Mouse (Mus musculus): ENCODE measurements at regions not wholly inside any gene's neighbourhood (a gene's known extent, or its start where the extent isn't known, plus 50 kb on each side); places are given as distances from the start of the nearest gene placed in this dataset.

DNA sequence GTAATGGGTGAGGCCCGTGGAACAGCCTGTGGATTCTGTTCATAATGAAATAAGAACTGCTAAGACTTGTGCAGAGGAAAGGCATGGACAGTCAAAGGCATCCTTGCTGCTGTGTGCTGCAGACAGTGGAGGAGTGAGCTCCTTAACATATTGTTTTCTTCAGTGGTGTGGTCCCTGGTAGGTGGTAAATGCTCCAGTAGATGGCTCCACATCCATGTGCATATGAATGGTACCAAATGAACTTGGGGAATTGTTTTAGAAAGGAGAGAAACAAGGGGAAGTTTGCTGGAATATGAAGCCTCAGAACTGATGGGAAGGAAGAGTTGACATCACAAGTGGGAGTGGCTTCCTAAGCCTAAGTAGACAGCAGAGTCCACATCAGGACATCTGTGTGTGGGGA is 108.1 kb upstream of the Nmur2 start:
- Histone ChIP-seq H3K4me3 (ENCODE audit: low read length) (no peak overlapping the region), H3K9me3 (ENCODE audit: low read length) (no peaks in the 10 kb centered on the region), H3K4me2 (replicated peaks; ENCODE audit: low read depth, low read length) (no peak overlapping the region), H3K36me3 (ENCODE audit: insufficient read depth, low read length) (no peaks in the 10 kb centered on the region), H3K27me3 (ENCODE audit: insufficient read depth, low read length) (no peaks in the 10 kb centered on the region), H3K4me1 (ENCODE audit: insufficient read depth, low read length) (no peaks in the 10 kb centered on the region), H3K9ac (replicated peaks; ENCODE audit: low read length) (no peak overlapping the region), H3K27ac (ENCODE audit: low read length) (no peak overlapping the region)
- no peak for ATAC-seq (ENCODE audit: low FRiP score, low TSS enrichment)
- WGBS: 75% methylated on average over 1 of the region's 1 CpGs

GRCm38 (mm10) chr11:56146708-56147107 is 105.9 kb upstream of the Nmur2 start:
- H3K9me3 ChIP-seq (ENCODE audit: low read length): no peaks in the 10 kb centered on the region
- H3K9ac ChIP-seq (replicated peaks; ENCODE audit: low read length): no peak overlapping the region
- 62% methylated on average over 5 of the region's 5 CpGs for WGBS
- H3K36me3 ChIP-seq (ENCODE audit: insufficient read depth, low read length): no peaks in the 10 kb centered on the region
- H3K4me2 ChIP-seq (replicated peaks; ENCODE audit: low read depth, low read length): no peak overlapping the region
- no peak overlapping the region for H3K4me3 ChIP-seq (ENCODE audit: low read length)
- no peak overlapping the region for H3K27ac ChIP-seq (ENCODE audit: low read length)
- H3K27me3 ChIP-seq (ENCODE audit: insufficient read depth, low read length): no peaks in the 10 kb centered on the region
- H3K4me1 ChIP-seq (ENCODE audit: insufficient read depth, low read length): no peaks in the 10 kb centered on the region
- ATAC-seq (ENCODE audit: low FRiP score, low TSS enrichment): no peak

- Histone ChIP-seq H3K4me3 (ENCODE audit: low read length) (no peak overlapping the region), H3K9ac (replicated peaks; ENCODE audit: low read length) (no peak overlapping the region), H3K9me3 (ENCODE audit: low read length) (no peaks in the 10 kb centered on the region), H3K4me2 (replicated peaks; ENCODE audit: low read depth, low read length) (no peak overlapping the region), H3K4me1 (ENCODE audit: insufficient read depth, low read length) (no peaks in the 10 kb centered on the region), H3K27ac (ENCODE audit: low read length) (no peak overlapping the region), H3K27me3 (ENCODE audit: insufficient read depth, low read length) (no peaks in the 10 kb centered on the region), H3K36me3 (ENCODE audit: insufficient read depth, low read length) (no peaks in the 10 kb centered on the region)
- ATAC-seq (ENCODE audit: low FRiP score, low TSS enrichment): no peak
- WGBS: 31% methylated on average over 15 of the region's 15 CpGs
Observed at GRCm38 (mm10) chr11:56131339-56131823, 90.6 kb upstream of the Nmur2 start.

GRCm38 (mm10) chr11:56116553-56117232 is 75.9 kb upstream of the Nmur2 start:
- no peaks in the 10 kb centered on the region for H3K36me3 ChIP-seq (ENCODE audit: insufficient read depth, low read length)
- no peak overlapping the region for H3K4me2 ChIP-seq (replicated peaks; ENCODE audit: low read depth, low read length)
- no peaks in the 10 kb centered on the region for H3K27me3 ChIP-seq (ENCODE audit: insufficient read depth, low read length)
- H3K9me3 ChIP-seq (ENCODE audit: low read length): no peaks in the 10 kb centered on the region
- H3K4me1 ChIP-seq (ENCODE audit: insufficient read depth, low read length): no peaks in the 10 kb centered on the region
- no peak for ATAC-seq (ENCODE audit: low FRiP score, low TSS enrichment)
- no peak overlapping the region for H3K27ac ChIP-seq (ENCODE audit: low read length)
- 46% methylated on average over 12 of the region's 12 CpGs for WGBS
- no peak overlapping the region for H3K9ac ChIP-seq (replicated peaks; ENCODE audit: low read length)
- H3K4me3 ChIP-seq (ENCODE audit: low read length): no peak overlapping the region

DNA sequence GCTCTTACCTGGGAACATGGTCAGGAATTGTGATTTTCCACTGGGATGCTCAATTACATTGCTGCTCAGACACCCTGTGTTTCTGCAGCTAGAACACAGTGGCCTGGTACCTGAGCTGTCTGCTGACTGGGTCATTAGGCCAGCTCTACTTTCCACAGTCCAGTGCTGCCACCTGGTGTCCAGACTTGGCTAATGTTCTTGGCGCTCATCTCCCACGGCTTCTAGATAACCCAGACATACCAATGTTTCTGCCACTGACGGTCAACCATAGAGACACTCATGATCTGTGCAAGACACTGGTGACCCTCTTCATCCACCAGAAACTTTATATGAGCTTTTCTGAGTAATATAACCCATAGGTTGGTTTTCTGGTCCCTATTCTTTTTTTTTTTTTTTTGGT is 67.1 kb upstream of the Nmur2 start:
- Histone ChIP-seq H3K4me1 (ENCODE audit: insufficient read depth, low read length) (no peaks in the 10 kb centered on the region), H3K4me2 (replicated peaks; ENCODE audit: low read depth, low read length) (no peak overlapping the region), H3K27ac (ENCODE audit: low read length) (no peak overlapping the region), H3K4me3 (ENCODE audit: low read length) (no peak overlapping the region), H3K9me3 (ENCODE audit: low read length) (no peaks in the 10 kb centered on the region), H3K27me3 (ENCODE audit: insufficient read depth, low read length) (no peaks in the 10 kb centered on the region), H3K9ac (replicated peaks; ENCODE audit: low read length) (no peak overlapping the region), H3K36me3 (ENCODE audit: insufficient read depth, low read length) (no peaks in the 10 kb centered on the region)
- WGBS: 10% methylated on average over 3 of the region's 3 CpGs
- ATAC-seq (ENCODE audit: low FRiP score, low TSS enrichment): 0 out of 2 replicates have a peak, but pooled peaks have one; percentile 35

- no peak for ATAC-seq (ENCODE audit: low FRiP score, low TSS enrichment)
- Histone ChIP-seq H3K27ac (ENCODE audit: low read length) (no peak overlapping the region), H3K4me1 (ENCODE audit: insufficient read depth, low read length) (no peaks in the 10 kb centered on the region), H3K9me3 (ENCODE audit: low read length) (no peaks in the 10 kb centered on the region), H3K4me3 (ENCODE audit: low read length) (no peak overlapping the region), H3K4me2 (replicated peaks; ENCODE audit: low read depth, low read length) (no peak overlapping the region), H3K27me3 (ENCODE audit: insufficient read depth, low read length) (no peaks in the 10 kb centered on the region), H3K36me3 (ENCODE audit: insufficient read depth, low read length) (no peaks in the 10 kb centered on the region), H3K9ac (replicated peaks; ENCODE audit: low read length) (no peak overlapping the region)
- WGBS: 26% methylated on average over 4 of the region's 4 CpGs
Observed at GRCm38 (mm10) chr11:56105632-56106031, 64.8 kb upstream of the Nmur2 start.

DNA sequence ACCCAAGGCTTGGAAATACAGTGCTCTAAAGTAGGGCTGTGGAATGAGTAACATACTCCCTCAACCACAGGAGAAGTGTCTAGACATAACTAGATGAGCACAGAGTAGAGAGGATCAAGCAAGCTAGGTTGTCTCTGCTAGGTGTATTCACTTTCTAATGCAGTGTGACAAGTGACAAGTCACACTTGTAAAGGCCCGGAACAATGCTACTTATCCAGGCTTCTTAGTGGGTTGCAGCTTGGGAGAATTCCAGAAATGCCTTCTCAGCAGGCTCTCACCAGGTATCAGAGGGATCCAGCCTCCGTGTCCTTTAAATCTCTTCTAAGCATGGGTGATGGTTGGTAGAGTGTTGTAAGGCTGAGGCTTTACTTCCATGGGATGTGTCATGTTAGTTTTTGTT is 52.1 kb upstream of the Nmur2 start:
- Histone ChIP-seq H3K4me1 (ENCODE audit: insufficient read depth, low read length) (no peaks in the 10 kb centered on the region), H3K36me3 (ENCODE audit: insufficient read depth, low read length) (no peaks in the 10 kb centered on the region), H3K9me3 (ENCODE audit: low read length) (no peaks in the 10 kb centered on the region), H3K27ac (ENCODE audit: low read length) (no peak overlapping the region), H3K4me3 (ENCODE audit: low read length) (no peak overlapping the region), H3K4me2 (replicated peaks; ENCODE audit: low read depth, low read length) (no peak overlapping the region), H3K9ac (replicated peaks; ENCODE audit: low read length) (no peak overlapping the region), H3K27me3 (ENCODE audit: insufficient read depth, low read length) (no peaks in the 10 kb centered on the region)
- no peak for ATAC-seq (ENCODE audit: low FRiP score, low TSS enrichment)
- WGBS: 65% methylated on average over 2 of the region's 2 CpGs
